Mouse (Mus musculus) kidney, adult 18-20 months (tissue): ENCODE data around the gene Fxr2.
"Not testable (repeated sequence)": the region's sequence is repeated elsewhere in the genome, so short reads cannot be mapped to it uniquely, and the experiment has no call there.

ENCODE experiments used
- DNase-seq: peaks from one replicate; pipeline ENCODE4 v3.0.0; 2021

Gene Fxr2

DNA sequence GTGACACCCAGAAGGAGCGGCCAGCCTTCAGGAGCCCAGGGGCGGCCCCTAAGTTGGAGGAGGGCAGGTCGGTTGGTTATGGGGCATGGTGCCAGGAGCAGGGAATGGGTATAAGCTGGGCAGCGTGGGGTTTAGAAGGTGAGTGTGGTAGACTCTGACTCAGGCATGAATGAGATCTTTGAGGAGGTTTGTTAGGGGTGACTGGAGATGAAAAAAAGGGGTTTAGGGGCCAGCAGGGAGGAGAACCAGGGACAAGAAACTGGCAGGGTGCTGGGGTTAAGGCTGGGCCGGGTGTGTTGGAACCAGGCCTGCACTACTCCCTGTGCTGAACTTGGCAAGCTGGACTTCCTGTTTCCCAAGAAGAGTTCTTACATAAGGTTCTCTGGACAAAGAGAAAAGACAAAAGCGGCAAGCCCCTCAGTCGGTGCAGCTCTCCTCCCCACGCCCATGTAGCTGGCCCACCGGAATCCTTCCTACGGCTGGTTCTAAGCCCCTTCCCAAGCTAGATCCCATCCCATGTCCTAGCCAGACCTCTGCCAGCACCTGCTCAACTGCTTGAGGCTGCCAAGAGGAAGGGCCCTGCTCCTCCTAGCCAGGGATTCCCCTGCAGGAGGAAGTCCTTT, 52.8 kb downstream of the Fxr2 start, which contains the start of gene Tnfsf13:
Gene Tnfsf13 (minus strand): TSS at position 259 of the 623 bp plus-strand sequence.
- DNase-seq: peak; percentile 84

DNA sequence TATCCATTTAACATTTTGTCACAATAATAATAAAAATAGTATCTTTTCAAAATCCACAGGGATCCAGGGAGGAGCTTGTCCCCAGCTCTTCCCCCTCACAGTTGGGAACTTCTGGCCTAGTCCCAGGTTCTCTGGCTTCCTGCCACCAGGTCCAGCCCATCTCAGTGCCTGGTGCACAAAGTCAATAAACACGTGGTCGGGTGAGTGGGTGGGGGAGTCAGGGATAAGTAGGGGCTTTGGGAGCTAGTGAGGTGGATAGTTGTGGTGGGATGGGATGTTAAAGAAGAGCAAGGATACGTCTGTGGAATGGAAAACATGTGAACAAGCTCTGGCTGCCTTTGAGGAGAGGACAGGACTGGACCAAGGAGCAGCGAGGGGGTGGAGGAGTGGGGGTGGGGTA, 53.6 kb downstream of the Fxr2 start:
- peak; percentile 78 for DNase-seq

DNA sequence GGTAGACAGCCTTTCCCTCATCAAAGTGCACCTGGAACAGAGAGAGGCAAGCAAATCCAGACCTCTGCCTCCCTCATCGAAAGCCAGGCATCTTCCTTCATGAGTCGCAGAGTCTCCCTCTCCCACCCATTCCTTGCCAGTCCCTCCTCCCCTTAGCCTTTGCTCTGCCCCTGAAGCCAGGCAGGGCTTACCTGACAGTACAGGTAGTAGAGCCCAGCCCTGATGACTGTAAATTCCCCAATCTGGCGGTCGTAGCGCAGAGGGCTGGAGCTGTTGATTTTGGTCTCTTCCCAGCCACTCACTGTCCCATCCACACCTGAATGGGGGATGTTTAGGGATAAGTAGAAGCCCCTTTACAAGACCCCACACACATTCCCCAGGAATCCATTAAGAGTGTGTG, 54.3 kb downstream of the Fxr2 start:
- no peak for DNase-seq

DNA sequence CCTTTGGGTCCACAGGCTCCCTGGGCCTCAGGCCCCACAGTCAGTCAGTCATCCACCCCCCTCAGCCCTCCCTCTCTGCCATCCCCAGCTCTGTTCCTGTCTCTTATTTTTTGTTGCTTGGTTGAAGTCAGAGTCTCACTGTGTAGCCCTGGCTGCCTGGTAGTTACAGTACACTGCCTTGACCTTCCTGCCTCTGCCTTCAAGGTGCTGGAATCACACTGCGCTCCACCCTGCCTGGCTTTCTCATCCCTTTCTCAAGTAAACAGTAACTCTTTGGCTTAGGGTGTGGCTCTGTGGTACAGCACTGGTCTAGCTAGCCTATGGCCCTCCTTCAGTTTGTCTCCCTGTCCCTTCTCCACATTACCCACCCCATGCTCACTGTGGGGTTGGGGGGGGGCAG, 57.1 kb downstream of the Fxr2 start:
- peak; percentile 29 for DNase-seq

DNA sequence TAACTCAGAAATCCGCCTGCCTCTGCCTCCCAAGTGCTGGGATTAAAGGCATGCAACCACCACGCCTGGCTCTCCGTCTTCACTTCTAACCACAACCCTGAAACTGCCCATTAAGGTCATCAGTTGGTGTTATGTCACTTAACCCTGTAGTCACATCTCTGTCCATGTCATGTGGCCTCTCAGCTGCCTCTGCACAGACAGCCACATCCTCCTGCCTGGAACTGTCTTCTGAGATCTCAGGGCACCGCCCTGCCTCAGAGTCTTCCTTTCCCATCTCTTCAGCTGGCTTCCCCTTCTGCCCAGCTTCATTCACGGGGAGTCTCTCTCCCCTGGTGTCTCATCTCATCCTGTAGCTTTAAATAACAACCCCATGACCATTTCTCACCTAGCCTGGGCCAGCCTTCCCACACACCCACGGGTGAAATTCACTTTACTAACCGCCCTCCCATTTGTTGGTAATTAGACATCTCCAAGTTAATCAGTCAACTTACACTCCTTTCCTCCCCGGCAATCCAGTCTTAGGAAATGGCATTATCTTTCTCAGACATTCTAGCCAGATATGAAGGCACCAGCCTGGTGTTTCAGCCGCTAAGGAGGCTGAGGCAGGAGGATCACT, 59.5 kb downstream of the Fxr2 start:
- peak; percentile 40 for DNase-seq

DNA sequence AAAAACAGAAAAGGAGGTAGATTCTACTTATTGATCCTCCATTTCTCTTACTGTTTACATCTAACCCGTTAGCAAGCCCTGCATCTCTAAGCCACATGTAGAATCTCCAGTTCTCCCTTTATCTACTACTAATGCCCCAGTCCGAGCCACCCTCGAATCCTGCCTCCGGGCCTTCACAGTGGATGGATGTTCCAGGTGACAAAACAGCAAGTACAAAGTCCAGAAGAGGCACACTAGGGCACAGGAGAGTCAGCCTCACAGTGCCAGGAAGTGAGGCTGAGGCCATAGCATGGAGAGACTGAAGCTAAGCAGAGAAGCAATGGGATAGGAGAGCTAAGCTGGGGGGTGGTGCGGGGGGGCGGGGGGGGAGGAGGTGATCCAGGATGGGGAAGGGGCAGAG, 60.1 kb downstream of the Fxr2 start:
- peak; percentile 64 for DNase-seq

DNA sequence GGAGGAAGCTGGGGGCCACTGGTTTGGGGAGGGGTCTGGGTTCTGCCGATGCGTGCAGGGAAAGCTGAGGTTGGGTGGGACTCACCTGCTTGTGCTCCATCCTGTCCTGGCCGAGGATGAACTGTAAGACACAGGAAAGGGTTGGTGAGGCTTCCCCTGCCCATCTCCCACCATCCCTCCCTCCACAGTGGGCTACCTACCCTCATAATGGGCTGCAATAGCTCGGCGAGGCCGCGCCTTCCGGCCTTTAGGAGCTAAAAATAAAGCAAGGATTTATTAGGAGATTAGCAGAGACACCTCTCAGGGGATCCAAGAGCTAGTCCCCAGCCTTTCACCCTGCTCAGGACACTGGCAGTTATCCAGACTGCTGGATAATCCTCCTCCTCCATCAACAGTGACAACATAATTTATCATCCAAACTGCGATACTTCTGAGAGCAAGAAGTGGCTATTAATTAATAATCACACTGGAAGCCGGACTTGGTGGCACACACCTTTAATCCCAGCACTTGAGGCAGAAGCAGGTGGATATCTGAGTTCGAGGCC, 60.7 kb downstream of the Fxr2 start:
- peak; percentile 14 for DNase-seq

DNA sequence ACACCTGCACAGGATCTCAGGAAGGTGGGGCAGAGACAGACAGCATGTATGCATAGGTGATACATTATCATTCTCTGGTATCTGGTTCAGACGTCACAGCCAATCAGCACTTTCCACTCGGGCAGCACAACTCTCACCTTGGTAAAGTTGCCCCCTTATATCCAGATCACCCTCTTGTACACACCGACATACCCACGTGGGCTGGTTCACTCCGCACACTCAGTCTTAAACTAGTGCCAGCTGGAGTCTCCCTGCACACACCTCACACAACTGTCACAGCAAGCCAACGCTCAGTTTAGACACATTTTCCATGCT, 62.2 kb downstream of the Fxr2 start:
- no peak for DNase-seq

DNA sequence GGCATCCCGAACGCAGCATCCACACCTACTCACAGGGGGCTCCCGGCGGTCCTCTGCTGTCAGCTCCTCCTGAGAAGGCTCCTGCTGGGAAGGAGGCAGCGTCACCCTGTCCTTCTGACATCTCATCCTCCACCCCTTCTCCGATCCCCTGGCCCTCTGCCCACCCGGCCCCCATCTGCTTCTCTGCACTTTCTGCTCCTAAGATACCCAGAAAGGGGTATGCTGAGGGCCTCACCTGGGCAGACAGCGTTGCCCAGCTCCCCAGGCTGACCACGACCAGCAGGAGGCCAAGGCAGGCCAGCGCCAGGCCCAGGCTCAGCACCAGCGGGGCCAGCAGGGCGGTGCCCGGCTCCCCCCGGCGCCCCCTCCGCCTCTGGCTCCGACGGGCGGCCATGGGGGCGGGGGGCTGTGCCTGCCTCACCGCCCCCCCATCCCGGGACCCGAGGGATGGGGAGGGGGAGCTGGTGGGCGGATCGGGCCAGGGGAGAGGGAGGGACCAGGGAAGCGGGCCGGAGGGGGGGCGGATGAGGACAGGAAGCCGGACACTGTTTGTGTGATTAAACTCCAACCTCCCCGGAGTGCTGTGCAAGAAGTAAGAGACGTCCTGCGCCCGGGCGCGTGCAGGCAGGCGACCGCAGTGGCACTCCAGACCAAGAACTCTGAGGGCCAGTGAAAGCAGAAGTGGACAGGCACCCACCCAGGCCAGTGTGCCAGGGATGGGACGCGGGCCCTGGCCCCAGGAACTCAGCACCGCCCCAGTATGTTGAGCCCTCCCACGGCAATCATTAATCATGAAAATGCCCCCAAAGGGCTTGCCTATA, 62.8 kb downstream of the Fxr2 start, which contains the start of the genes Tnfsf12 and Tnfsfm13:
Gene Tnfsf12 (minus strand): TSS at position 489 of the 821 bp plus-strand sequence.
Gene Tnfsfm13 (minus strand): TSS at position 738 of the 821 bp plus-strand sequence.
- DNase-seq: peak; percentile 87

DNA sequence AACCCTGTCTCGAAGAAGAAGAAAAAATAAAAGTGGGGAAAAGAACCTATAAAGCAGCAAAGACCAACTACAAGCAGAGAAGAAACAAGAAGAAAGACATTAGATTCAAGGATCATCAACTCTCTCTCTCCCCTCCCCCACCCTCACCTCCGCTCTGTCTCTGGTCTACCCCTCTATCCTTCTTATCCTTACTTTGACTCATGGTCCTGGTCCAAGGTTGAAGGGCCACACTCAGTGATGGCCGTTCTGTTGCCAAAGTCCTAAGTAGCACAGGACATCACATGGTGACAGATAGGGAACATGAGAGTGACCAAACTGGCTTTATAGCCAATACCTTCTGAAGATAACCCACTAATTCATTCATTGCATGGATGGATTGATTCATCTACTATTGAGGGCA, 64.6 kb downstream of the Fxr2 start:
- no peak for DNase-seq

DNA sequence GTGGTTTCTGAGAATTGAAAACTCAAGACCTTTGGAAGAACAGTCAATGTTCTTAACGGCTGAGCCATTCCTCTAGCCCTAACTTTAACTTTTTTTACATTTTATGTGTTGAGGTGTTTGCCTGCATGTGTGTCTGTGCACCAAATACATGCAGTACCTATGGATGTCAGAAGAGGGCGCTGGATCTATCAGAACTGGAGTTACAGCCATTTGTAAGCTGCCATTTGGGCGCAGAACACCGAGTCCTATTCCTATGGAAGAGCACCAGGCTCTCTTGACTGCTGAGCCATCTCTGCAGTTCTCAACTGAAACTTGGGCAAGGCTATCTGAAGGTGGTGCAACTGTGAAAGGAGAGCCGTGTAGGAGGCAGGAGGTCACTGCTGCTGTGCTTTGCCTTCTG, 65.8 kb downstream of the Fxr2 start:
- no peak for DNase-seq

DNA sequence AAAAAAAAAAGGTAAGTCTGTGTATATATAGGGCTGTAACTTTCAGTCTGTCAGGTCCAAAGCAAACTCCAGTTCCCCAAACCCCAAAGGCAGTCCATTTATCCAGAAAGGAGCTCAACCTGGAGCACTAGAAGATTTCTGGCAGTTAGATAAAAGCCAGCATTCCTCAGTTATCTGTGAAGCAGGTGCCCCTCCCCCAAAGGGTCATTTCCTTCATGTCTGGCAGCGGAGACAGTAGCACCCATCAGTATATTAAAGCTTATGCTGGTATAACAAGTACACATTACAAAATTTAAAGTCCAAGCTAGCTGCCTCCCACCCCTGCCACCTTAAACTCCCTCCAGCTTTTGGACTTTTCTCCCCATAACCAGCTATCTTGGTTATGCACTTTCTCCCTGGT, 66.8 kb downstream of the Fxr2 start:
- no peak for DNase-seq

DNA sequence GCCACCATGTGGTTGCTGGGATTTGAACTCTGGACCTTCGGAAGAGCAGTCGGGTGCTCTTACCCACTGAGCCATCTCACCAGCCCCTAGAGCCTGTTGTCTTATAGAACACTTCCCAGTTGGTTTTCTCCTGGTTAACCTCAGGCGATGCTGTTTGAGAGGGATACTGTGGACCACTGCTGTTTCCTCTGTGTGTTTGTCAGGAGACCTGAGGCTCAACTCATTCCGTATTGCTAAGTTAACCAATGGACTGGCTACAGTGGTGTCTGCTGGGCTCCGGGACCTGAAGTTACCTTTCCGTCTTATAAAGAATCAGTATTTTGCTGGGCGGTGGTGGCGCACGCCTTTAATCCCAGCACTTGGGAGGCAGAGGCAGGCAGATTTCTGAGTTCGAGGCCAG, 70.1 kb downstream of the Fxr2 start:
- DNase-seq: not testable (repeated sequence)
